Mouse (Mus musculus): ENCODE data around the gene Srgap1. TPM values are rescaled to one million over a fixed set of nuclear protein-coding genes. Genes with fewer than 3 reads are reported as not detected.

Gene Srgap1
- total RNA-seq, 2 experiments from 2014 or later, result 2.0 to 2.4 TPM

DNA sequence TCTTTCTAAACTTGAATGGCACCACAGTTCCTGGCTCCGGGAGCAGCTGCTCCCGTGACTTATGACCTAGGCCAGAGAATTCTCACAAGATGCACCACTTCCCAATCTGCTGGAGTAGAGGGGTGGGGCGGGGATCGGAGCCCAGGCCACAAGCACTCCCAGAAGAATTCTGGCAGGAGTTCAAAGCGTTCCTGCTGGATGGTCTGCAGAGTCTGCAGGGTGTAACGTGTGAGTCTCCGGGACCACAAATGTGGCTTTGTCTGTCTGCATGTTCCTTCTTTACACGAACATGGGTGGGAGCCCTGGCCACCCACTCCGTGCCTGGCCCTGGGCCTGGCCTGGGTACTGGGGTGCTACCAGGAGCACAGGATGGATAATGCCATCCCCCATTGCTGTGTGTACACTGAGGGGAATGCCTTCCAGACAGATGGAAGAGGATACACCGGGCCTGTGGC is 28.5 kb downstream of the Srgap1 start:
- intact Hi-C loops (cut with DNase I), result no loop called here
- DNase-seq (ENCODE audit: low spot score), result no peak

DNA sequence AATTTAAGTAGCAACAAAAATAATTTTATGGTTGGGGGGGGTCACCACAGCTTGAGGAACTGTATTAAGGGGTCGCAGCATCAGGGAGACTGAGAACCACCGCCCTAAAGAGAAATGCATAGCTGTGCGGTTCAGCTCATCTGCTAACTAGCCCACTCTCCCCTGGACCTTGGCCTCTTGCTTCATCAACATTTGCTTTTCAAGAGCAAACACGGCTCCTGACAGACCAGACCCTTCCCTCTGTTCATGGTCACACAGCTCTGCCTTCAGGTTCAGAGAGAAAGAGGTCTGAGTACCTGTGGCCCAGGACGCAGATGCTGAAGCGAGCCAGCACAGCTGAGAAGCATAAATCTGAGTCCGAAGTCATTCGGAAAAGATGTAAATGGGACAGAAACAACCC is 29.4 kb downstream of the Srgap1 start:
- intact Hi-C loops (cut with DNase I), result no loop called here
- DNase-seq (ENCODE audit: low spot score), result no peak

DNA sequence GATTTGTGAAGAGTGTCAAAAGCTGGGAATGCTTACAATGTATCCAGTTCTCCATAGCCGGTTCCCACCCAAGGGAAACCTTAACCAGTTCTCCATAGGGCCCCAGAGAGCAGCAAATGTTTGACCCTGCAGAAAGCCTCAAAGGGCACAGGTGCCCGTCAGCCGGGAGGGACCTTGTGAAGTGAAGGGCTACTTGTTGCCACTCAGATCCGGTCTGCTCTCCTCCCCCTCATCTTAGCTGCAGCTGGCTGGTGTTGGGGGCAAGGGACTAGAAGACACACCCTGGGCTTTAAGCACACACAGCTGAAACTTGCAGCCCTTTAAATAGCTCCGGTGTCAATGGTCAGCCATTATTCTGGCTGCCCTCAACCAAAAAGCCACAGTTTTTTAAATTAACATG is 30.1 kb downstream of the Srgap1 start:
- DNase-seq (ENCODE audit: low spot score), result no peak
- intact Hi-C loops (cut with DNase I), result no loop called here

DNA sequence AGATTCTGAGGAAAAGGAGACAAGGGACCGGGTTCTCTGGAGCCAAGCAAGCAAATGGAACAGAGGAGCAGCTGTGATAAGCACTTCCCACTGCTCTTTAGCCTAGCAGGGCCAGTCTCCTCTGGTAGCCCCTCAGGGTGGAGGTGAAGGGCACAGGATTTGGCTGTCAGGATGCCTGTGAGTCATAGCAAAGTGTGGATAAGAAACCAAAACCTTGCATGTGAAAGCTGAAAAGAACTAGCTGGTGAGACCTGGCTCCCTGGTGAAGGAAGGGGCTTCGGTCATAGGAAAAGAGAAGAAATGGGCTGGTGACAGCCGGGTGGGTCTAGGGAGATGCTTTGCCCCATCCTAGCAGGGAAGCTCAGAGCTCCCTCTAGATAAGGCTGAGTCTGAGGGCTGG is 30.5 kb downstream of the Srgap1 start:
- no peak for DNase-seq (ENCODE audit: low spot score)
- intact Hi-C loops (cut with DNase I), result no loop called here

DNA sequence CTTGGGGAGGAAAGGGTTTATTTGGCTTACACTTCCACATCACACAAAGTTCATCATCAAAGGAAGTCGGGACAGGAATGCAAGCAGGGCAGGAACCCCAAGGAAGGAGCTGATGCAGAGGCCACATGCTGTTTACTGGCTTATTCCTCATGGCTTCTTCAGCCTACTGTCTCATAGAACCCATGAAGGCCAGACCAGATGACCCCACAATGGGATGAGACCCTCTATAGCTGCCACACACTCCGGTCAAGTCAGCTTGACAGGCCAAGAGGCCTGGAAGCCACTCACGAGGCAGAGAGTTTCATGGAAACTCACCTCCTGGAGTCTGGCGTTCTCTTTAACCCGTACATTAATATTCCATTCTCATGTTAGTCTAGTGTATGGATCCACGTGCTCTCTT is 34.8 kb downstream of the Srgap1 start:
- intact Hi-C loops (cut with DNase I), result no loop called here
- no peak for DNase-seq (ENCODE audit: low spot score)

DNA sequence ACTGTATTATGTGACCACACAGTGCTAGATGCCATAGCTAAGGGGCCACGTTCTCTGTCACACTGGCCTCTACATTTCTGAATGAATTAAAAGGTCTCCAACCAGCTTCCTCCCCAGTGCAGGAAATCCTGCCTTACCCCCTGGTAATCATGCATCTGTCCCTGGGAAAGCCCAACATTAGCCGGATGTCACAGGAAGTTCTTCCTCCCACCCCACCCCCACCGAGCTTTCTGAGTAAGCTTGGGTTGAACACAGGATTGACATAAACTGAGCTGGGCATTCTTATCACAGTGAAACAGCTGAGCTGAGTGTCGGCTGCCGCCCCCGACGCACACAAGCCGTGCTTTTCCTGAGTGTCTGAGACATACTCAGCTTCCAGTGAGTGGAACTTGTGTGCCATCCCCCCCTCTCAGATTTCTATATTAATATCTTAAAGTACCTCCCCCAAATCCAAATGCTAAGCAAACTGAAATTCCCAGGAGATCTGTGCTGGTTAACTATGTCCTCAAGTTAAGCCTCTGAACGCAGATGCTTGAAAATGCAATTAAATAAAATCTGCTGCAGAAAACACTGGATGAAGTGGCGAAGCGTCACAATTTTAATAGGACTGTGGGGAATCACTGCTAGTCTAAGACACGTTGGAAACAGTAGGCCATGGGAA is 38.3 kb downstream of the Srgap1 start:
- peak; percentile 9 for DNase-seq (ENCODE audit: low spot score)
- intact Hi-C loops (cut with DNase I), result loop anchor here (5.0 kb wide), 1 partner anchor 37 kb away; no protein-coding TSS in a partner anchor

DNA sequence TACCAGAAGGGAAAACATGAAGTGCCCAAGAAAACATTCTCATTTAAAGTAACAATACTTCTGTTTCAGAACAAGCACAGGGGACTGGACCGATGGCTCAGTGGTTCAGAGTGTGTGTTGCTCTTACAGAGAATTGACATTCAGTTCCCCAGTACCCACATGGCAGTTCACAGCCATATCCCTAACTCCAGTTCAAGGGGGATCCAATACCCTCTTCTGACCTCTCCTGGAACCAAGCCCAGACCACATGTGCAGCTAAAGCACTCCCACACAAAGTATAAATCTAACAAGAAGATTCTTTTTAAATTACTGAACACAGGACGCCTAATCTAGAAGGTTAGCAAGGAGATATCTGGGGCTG is 38.8 kb downstream of the Srgap1 start:
- intact Hi-C loops (cut with DNase I), result loop anchor here (5.0 kb wide), 1 partner anchor 36 kb away; no protein-coding TSS in a partner anchor
- no peak for DNase-seq (ENCODE audit: low spot score)

DNA sequence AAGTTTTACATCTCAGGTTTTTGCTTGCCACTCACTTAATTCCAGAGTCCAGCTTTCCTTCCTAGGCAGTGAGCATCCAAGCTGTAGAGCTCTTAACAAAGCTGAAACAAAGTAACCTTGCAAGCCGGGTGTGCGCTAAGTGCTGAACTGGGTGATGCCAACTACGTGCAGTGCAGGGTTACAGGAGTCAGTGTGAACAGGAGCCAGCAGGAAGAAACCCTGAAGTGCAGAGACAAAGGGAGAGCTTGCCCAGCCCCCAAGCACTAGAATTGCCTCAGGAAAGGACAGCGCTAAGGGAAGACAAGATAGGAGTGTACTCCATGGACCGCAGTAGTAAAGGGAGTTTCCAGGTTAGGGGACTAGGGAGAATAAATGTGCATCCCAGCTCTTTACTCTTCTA is 40.5 kb downstream of the Srgap1 start:
- intact Hi-C loops (cut with DNase I), result loop anchor here (5.0 kb wide), 1 partner anchor 34 kb away; no protein-coding TSS in a partner anchor
- no peak for DNase-seq (ENCODE audit: low spot score)

DNA sequence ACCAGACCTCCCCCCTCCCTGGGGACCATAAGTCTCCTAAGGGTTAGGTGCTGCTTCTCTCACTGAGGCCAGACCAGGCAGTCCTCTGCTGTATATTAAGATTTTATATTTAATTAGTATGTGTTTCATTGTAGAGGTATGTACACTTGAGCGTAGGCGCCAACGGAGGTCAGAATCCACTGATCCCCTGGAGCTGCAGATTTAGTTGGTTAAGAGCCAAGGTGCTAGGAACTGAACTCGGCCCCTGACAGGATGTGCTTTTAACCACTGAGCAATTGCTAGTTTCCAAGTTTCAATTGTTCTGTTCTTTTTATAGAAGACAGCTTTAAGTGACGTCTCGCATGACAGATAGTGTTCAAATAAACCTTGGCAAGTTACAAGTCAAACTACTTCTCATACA is 41.0 kb downstream of the Srgap1 start:
- intact Hi-C loops (cut with DNase I), result loop anchor here (5.0 kb wide), 1 partner anchor 34 kb away; no protein-coding TSS in a partner anchor

DNA sequence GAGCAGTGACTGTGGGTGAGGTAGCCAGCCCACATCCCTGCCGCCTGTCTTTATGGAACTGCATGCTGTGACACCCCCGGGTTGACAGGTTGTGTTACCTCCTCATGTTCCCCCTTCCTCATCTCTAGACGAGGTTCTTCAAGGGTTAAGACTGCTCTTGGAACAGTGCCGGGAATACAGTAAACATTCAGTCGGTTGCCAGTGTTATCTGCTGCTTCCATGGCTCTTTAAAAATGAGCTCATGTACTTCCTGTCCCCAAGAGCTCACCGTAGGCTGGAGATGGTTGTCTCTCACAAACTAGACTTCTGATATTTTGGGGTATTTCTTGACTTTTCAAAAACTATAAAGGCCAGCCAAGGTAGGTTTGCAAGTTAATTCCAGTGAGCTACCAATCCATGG is 41.6 kb downstream of the Srgap1 start:
- no peak for DNase-seq (ENCODE audit: low spot score)
- intact Hi-C loops (cut with DNase I), result loop anchor here (5.0 kb wide), 1 partner anchor 33 kb away; no protein-coding TSS in a partner anchor

More for the DNA sequence above, 41.0 kb downstream of the Srgap1 start:
- no peak for DNase-seq (ENCODE audit: low spot score)

DNA sequence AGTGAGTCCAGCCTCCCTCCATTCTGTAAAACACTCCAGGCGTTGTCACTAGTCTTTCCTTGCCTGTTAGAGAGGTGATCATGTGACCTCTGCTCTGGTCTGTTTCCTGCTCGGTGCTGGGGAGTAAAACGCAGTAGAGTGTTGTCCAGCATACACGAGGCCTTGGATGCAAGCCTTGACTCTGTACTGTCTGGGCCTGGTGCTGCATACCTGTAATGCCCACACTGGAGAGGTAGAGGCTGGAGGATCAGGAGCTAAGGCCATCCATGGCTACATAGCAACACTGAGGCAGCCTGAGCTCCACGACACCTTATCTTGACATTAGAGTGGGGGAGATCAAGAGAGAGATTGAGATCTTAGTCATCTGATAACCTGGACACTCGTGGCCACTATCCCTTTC is 44.2 kb downstream of the Srgap1 start:
- intact Hi-C loops (cut with DNase I), result no loop called here
- no peak for DNase-seq (ENCODE audit: low spot score)

DNA sequence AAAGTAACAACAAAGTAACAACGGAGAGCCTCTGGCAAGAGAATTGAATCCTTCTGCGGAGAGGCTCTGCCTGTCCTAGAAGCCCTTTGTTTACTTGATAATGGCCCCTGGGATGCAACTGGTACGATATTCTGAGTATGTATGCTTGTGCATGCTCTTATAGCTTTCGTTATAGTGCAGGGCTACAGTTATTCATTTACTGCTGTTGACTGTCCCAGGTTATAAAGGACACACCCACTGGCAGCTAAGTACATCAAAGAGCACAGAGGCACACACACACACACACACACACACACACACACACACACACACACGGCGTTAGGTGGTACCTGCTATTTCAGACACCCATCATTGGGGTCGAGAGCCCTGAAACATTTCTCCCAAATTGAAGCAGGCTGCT is 48.3 kb downstream of the Srgap1 start:
- DNase-seq (ENCODE audit: low spot score), result no peak
- intact Hi-C loops (cut with DNase I), result no loop called here

DNA sequence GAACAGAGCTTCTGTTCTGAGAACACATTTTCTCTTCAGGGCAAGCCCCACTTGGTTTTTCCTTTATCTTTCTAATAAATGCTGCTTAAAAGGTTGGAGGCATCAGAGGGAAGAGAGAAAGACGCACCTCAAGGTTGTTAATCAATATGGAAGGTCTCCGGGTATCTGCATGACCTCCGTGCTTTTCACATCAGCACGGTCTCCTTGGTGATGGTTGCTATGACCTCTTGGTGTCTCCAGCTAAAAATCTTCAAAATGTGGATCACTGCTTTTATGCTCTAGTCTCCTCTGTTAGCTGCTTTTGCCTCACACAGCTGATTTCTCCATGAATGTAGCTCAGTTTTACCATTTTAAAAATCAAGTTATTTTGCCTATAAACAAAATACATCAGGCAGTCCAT is 50.6 kb downstream of the Srgap1 start:
- DNase-seq (ENCODE audit: low spot score), result no peak
- intact Hi-C loops (cut with DNase I), result no loop called here

DNA sequence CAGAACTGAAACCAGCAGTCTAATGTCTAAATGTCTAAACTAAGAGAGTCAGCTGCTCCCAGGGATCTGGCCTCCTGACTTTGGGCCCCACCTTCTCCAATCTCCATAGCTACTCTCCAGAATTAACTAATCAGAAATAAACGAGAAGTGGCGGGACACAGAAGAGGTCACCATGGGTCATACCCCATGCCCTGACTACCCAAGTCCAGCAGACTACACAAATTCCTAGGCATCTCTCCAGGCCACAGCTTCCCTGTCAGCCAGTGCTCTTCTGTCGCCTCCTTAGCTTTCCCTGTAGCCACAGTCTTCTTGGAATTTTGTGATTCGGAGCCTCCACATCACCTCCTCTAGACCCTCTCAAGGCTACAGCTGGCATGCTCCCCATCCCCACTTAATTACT is 51.7 kb downstream of the Srgap1 start:
- DNase-seq (ENCODE audit: low spot score), result no peak
- intact Hi-C loops (cut with DNase I), result no loop called here

DNA sequence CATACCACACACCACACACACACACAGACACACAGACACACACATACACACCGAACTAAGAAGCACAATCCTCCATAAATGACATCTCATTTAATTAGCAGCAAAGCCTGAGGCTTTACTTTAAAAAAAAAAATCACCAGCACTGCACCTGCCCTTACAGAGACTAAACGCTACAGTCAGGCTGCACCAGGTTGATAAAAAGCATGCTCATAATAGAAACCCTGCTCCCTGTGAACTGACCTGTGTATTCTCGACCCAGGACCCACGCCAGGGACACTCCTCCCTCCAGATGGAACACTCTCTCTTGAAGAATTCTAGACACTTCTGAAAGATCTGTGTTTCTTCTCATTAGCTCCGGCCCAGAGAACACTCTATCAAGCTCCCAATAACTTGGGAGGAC is 52.5 kb downstream of the Srgap1 start:
- DNase-seq (ENCODE audit: low spot score), result no peak
- intact Hi-C loops (cut with DNase I), result no loop called here

DNA sequence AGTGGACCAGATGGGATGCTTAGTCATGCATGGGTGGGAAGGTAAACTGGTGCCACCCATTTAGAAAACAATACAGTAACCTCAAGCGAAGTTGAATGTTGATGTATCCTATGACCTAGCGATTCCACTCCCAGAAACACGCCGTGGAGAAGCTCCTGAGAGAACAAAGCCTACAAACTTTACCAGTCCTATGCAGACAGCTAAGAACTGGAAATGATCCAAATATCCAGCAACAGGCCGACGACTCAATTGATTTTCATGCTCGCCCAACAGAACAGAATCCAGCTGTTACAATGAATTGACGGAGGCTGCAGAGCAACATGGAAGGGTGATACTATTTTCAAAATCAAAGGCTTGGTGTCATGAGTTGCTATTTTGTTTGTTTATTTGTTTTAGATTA is 54.5 kb downstream of the Srgap1 start:
- intact Hi-C loops (cut with DNase I), result no loop called here
- DNase-seq (ENCODE audit: low spot score), result no peak

DNA sequence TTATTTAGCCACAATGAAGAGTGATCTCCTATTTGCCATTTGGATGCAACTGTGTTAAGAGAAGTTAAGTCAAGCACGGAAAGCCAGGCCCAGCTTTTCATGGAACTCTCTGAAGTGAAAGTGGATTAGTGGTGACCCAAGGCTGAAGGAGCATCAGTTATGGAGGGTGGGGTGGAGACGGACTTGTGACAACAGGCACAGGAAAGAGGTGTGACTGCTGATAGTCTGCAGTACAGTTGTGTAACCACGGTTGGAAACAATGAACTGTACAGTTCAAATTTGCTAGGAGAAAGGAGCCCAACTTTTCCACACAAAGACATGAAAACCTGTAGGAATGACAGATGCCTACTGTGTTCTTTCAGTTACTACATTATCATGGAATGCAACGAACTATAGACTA is 60.1 kb downstream of the Srgap1 start:
- intact Hi-C loops (cut with DNase I), result no loop called here
- DNase-seq (ENCODE audit: low spot score), result no peak

DNA sequence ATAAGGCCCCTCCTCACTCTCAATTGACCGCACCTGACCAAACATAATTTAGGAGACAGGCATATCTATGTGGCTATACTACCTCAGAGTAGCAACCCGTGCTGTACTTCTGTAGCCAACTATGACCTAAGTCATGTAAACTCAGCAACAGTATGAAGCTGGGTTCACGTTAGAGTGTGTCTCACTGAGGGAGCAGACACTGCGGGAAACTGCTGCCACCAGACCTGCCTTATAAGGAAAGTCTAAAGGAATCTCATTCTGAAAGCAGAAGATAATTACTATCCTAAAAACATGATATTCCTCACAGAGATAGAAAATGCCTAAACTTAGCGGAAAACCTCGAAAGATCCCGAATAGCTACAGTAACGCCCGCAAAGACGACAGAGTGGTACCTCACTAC is 62.2 kb downstream of the Srgap1 start:
- intact Hi-C loops (cut with DNase I), result no loop called here
- DNase-seq (ENCODE audit: low spot score), result no peak

DNA sequence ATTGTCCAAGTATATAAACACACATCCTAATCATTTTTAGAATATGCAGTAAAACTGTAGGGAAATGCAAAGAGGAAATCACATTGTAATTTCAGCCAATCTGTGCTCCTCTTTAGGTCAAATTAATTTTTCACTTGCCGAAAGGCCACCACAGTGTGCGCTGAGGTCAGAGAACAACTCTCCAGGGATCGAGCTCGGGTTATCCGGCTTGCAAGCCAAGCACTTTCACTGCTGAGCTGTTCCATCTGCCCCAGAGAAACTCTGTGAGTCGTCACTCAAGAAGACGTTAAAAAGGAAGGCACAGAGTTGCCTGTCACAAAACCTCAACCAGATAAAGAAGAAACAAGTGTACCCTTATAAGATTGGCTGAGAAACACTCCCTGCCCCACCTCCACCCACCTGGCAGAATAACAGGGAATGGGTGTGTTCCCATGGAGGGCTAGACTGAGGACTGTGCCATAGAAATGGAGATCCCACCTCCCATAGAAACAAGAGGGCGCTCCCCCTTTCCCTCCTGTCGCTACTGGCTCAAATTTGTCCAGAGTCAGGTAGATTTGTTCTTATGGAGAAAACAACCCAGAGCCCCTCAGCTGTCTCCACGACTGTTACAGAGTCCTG is 63.0 kb downstream of the Srgap1 start:
- peak; percentile 21 for DNase-seq (ENCODE audit: low spot score)
- intact Hi-C loops (cut with DNase I), result no loop called here

DNA sequence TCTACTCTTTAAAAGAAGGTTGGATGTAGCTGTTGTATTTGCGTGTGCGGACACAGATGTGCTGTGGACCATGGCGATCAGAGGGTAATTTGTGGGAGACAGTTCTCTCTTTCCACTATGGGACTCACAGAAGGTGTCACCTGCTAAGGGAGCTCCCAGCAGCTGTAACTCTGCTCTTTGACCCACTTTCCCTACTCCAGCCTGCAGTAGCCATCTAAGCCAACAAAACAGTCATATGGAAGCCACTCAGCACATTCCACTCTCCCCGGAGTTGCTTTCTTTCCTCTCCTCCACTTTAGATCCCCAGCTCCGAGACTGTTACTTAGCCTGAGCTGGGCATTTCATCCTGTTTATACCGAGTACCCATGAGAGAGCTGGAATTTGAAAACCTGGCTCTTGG is 71.8 kb downstream of the Srgap1 start:
- no peak for DNase-seq (ENCODE audit: low spot score)
- intact Hi-C loops (cut with DNase I), result no loop called here

DNA sequence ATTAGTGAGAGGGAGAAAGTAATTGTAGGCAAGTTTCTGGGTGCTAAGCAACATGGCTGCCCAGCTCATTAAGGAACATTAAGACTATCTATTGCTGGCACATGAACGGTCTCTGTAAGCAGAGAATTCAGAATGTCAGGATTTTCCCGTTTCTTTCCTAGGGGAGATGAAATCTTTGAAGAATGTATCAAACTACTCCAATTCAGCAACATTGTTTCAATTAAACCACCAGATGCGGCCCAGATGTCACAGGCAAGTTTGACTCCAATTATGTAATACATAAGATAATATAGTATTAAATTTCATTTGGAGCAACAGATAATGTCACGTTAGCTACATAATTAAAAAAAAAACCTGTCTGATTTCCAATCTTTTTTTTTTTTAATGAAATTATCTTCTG is 72.5 kb downstream of the Srgap1 start:
- intact Hi-C loops (cut with DNase I), result loop anchor here (5.0 kb wide), 2 partner anchors 33 to 73 kb away; partner anchors contain the start of gene Srgap1
- DNase-seq (ENCODE audit: low spot score), result no peak

DNA sequence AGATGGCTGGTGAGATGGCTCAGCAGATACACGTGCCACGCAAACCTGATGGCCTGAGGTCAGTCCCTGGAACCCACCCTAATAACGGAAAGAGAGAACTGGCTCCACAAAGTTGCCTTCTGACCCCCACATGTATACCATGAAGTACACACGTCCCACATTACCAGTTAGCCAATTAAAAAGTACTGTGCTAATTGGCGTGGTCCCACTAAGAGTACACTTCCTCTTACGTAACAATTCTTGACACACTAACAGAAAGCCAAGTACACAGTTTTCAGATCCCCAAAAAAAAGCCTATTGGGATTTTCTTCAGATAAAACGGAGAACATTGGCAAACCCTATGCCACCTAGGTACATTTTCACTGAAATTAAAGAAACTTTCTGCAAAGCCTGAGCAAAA is 73.8 kb downstream of the Srgap1 start:
- intact Hi-C loops (cut with DNase I), result loop anchor here (5.0 kb wide), 2 partner anchors 34 to 74 kb away; partner anchors contain the start of gene Srgap1
- DNase-seq (ENCODE audit: low spot score), result no peak
